Mouse (Mus musculus) midbrain, embryonic 16.5 days (tissue): Measurements from ENCODE around the gene Cant1. TPM values are rescaled to one million over a fixed set of nuclear protein-coding genes. Genes with fewer than 3 reads are reported as not detected.

Source experiments
- ATAC-seq: fragments of 200-750 bp; cut with Nextera tagmentation; 2 replicates; pipeline ENCODE4 v1.8.0; 2017; ENCODE audit warnings: moderate TSS enrichment
- H3K27ac ChIP-seq: fragments of 300-500 bp; sonication (generic); 2 replicates; pipeline ENCODE4 v1.5.1; 2014; ENCODE audit warnings: mild to moderate bottlenecking, low read length, mixed read lengths
- H3K27me3 ChIP-seq: fragments of 300-500 bp; sonication (generic); 2 replicates; pipeline ENCODE4 v1.6.1; 2014; ENCODE audit warnings: low read depth, low read length, mixed read lengths; ENCODE audit not compliant: control insufficient read depth, insufficient read depth
- H3K36me3 ChIP-seq: fragments of 300-500 bp; sonication (generic); 2 replicates; pipeline ENCODE4 v1.6.1; 2014; ENCODE audit warnings: mild to moderate bottlenecking, low read length, moderate library complexity, mixed read lengths; ENCODE audit not compliant: control insufficient read depth, insufficient read depth
- H3K4me1 ChIP-seq: fragments of 300-500 bp; sonication (generic); 2 replicates; pipeline ENCODE4 v1.6.1; 2014; ENCODE audit warnings: mild to moderate bottlenecking, low read length, mixed read lengths; ENCODE audit not compliant: control insufficient read depth, insufficient read depth
- H3K4me2 ChIP-seq: fragments of 300-500 bp; sonication (generic); 2 replicates; pipeline ENCODE4 v1.6.1; 2014; ENCODE audit warnings: mild to moderate bottlenecking, low read length, mixed read lengths
- H3K4me3 ChIP-seq: fragments of 300-500 bp; sonication (generic); 2 replicates; pipeline ENCODE4 v1.5.1; 2014; ENCODE audit warnings: low read depth, mild to moderate bottlenecking, low read length, moderate library complexity, mixed read lengths
- H3K9ac ChIP-seq: fragments of 300-500 bp; sonication (generic); 2 replicates; pipeline ENCODE4 v1.6.1; 2014; ENCODE audit warnings: low read depth, low read length, mixed read lengths
- H3K9me3 ChIP-seq: fragments of 300-500 bp; sonication (generic); replicated peaks from 2 replicates; pipeline ENCODE4 v1.6.1; 2014; ENCODE audit warnings: mild to moderate bottlenecking, low read length, mixed read lengths; ENCODE audit not compliant: control insufficient read depth, poor library complexity, severe bottlenecking
- WGBS: fragments of 180-500 bp; shearing (Covaris S2); extraction: QIAGEN DNeasy Blood & Tissue Kit; methylation state at CpG from one replicate; pipeline ENCODE4 v1.1.7; 2014; 5-methylcytosine and 5-hydroxymethylcytosine counted together
- polyA plus RNA-seq: library from polyadenylated mRNA; unstranded; fragments of >200 nt; fragmentation: Nextera tagmentation; extraction: Ambion mirVana; gene quantifications from 2 replicates; pipeline ENCODE4 v1.2.1, GENCODE M21; 2015

The Cant1 gene
- polyA plus RNA-seq, 1 experiment from 2014 or later = 27.8 TPM

- WGBS = 51% methylated on average over 7 of the region's 7 CpGs
- H3K4me2 ChIP-seq = no peak overlapping the region
Observed at GRCm38 (mm10) chr11:118372641-118373040, 46.2 kb downstream of the Cant1 start.

GRCm38 (mm10) chr11:118371876-118372275, 47.0 kb downstream of the Cant1 start:
- no peaks in the 10 kb centered on the region for H3K27me3 ChIP-seq
- no peaks in the 10 kb centered on the region for H3K9me3 ChIP-seq
- ATAC-seq = no peak
- no peak overlapping the region for H3K4me3 ChIP-seq
- H3K27ac ChIP-seq = no peak overlapping the region
- no peaks in the 10 kb centered on the region for H3K36me3 ChIP-seq
- no peak overlapping the region for H3K9ac ChIP-seq
- 84% methylated on average over 7 of the region's 7 CpGs for WGBS
- peaks cover 3% of the 10 kb centered on the region; the same call in 1 of the 2 replicates for H3K4me1 ChIP-seq
- no peak overlapping the region for H3K4me2 ChIP-seq

More at GRCm38 (mm10) chr11:118372641-118373040, 46.2 kb downstream of the Cant1 start:
- no peak for ATAC-seq
- H3K9me3 ChIP-seq = no peaks in the 10 kb centered on the region
- no peak overlapping the region for H3K27ac ChIP-seq
- peak overlapping the region; percentile 25; the same call in 1 of the 2 replicates for H3K9ac ChIP-seq
- H3K36me3 ChIP-seq = no peaks in the 10 kb centered on the region
- no peaks in the 10 kb centered on the region for H3K27me3 ChIP-seq
- H3K4me1 ChIP-seq = peaks cover 3% of the 10 kb centered on the region; the same call in 1 of the 2 replicates
- no peak overlapping the region for H3K4me3 ChIP-seq

DNA sequence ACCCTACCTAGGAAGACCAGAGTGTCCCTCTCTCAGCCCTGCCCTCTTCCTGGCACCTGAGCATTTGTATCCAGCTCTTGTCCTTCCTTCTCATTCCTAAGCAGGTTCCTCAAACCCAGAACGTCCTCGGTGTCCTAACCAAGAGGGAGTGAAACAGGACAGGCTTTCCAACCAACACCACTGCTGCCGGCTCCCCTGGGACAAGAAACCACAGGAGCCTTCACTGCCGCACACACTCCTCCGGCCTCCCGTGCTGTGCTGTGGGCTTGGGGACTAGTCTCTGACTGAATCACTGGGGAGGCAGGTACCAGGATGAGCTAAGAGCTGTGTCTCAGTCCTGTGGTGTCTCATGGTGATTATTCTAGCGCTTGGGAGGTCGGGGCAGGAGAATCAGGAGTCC, 49.2 kb downstream of the Cant1 start:
- no peak overlapping the region for H3K9ac ChIP-seq
- H3K27me3 ChIP-seq = no peaks in the 10 kb centered on the region
- ATAC-seq = no peak
- no peak overlapping the region for H3K4me2 ChIP-seq
- no peak overlapping the region for H3K27ac ChIP-seq
- H3K36me3 ChIP-seq = no peaks in the 10 kb centered on the region
- no peak overlapping the region for H3K4me3 ChIP-seq
- no peaks in the 10 kb centered on the region for H3K4me1 ChIP-seq
- H3K9me3 ChIP-seq = no peaks in the 10 kb centered on the region
- 86% methylated on average over 8 of the region's 8 CpGs for WGBS

DNA sequence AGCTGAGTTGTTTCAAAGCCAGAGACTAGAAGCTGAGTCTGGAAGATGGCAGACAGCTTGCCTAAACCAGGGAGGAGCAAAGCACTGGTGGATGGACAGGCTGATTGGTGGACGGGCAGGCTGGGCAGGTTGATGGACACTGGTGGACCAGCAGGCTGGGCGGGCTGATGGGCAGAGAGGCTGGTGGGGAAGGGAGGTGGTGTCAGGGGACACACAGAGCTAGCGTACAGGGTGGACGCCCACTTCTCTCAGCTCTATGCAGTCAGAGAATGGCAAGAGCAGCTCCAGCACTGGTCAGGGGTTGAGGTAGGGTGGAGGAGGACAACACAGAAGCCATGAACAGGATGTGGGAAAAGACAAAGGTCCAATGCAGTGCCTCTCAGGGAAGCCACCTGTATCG, 49.6 kb downstream of the Cant1 start:
- H3K36me3 ChIP-seq = no peaks in the 10 kb centered on the region

DNA sequence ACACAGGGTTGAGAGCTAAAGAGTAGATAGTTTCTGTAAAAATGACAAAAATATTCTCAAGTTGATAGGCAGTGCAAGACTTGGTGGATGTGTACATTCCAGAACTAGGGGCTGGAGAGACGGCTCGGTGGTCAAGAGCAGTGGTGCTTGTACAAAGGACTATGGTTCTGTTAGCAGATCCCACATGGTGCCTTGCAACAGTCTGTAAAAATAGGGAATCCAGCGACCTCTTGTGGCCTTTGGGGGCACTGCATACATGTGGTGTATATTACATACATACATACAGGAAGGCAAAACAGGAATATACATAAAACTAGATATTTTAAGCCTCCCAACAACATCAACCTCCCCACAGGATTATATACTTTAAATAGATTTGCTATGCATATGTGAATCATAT, 50.6 kb downstream of the Cant1 start:
- H3K4me3 ChIP-seq = no peak overlapping the region
- no peak for ATAC-seq

More for the DNA sequence above, 49.6 kb downstream of the Cant1 start:
- Histone ChIP-seq H3K27me3 (no peaks in the 10 kb centered on the region), H3K4me3 (no peak overlapping the region), H3K4me1 (no peaks in the 10 kb centered on the region), H3K4me2 (no peak overlapping the region), H3K27ac (no peak overlapping the region), H3K9ac (no peak overlapping the region), H3K9me3 (no peaks in the 10 kb centered on the region)
- 91% methylated on average over 5 of the region's 5 CpGs for WGBS
- ATAC-seq = no peak

DNA sequence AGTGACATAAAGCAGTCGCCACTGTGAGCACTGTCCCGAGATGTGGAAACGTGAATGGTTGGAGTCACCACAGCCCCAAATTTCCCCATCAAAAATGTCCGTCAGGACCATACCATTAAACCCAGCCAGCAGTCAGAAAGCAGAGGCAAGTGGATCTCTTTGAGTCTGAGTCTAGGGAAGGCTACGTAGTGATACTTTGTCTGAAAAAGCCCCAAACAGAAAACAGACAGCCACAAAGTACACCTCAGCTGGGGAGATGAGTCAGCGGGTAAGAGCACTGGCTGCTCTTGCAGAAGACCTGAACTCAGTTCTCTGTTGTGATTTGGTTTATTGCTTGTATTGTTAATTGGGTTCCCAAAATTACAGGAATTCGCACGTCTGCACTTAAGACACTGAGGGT, 52.3 kb downstream of the Cant1 start:
- H3K4me2 ChIP-seq = no peak overlapping the region
- no peaks in the 10 kb centered on the region for H3K27me3 ChIP-seq
- H3K4me1 ChIP-seq = peaks cover 6% of the 10 kb centered on the region
- no peaks in the 10 kb centered on the region for H3K9me3 ChIP-seq
- no peak for ATAC-seq
- WGBS = 80% methylated on average over 8 of the region's 8 CpGs
- no peak overlapping the region for H3K9ac ChIP-seq
- H3K27ac ChIP-seq = no peak overlapping the region
- no peaks in the 10 kb centered on the region for H3K36me3 ChIP-seq
- no peak overlapping the region for H3K4me3 ChIP-seq

More for the DNA sequence above, 50.6 kb downstream of the Cant1 start:
- Histone ChIP-seq H3K27me3 (no peaks in the 10 kb centered on the region), H3K4me1 (no peaks in the 10 kb centered on the region; the same call in 1 of the 2 replicates), H3K9me3 (no peaks in the 10 kb centered on the region), H3K36me3 (no peaks in the 10 kb centered on the region), H3K4me2 (no peak overlapping the region), H3K9ac (no peak overlapping the region), H3K27ac (no peak overlapping the region)
- 55% methylated on average over 3 of the region's 3 CpGs for WGBS

DNA sequence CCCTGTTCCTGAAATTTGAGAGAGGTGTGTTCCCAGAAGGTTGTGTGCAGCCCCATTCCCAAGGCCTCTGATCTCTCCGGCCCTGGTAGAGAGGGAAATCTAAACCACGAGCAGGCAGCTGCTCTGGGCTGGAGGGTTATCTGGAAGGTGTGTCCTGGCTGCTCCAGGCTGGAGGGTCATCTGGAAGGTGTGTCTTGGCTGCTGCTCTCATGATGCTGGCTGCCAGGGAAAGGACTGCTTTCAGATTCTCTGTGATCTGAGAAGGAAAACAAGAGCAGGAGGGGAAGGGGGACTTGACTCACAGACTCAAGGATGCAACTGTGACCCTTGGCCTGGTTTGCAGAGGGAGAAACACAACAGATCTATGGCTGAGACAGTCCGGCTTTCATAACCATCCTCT, 52.8 kb downstream of the Cant1 start:
- Histone ChIP-seq H3K4me3 (no peak overlapping the region), H3K9ac (no peak overlapping the region), H3K9me3 (no peaks in the 10 kb centered on the region), H3K4me1 (peaks cover 6% of the 10 kb centered on the region), H3K36me3 (no peaks in the 10 kb centered on the region), H3K27ac (no peak overlapping the region), H3K4me2 (no peak overlapping the region), H3K27me3 (no peaks in the 10 kb centered on the region)
- 78% methylated on average over 3 of the region's 3 CpGs for WGBS
- no peak for ATAC-seq

DNA sequence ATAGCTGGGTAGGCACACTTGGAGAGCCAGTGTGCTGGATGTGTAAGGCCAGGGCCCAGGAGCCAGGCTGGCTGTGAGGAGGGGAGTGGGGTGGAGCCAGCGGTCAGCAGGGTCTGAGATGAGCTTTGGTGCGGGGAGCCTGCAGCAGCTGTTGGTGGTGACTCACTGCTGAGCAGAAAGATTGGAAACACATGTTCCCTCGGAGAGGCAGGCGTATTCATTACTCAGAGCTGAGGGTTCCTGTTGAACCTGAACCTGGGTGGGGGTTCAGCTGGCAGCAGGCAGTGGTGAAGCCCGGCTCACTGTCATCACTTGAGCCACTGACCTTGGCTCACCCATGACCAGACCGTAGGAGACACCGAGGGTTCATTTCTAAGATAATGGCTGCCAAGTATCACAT, 53.7 kb downstream of the Cant1 start:
- 77% methylated on average over 7 of the region's 7 CpGs for WGBS

GRCm38 (mm10) chr11:118364021-118364420, 54.9 kb downstream of the Cant1 start:
- ATAC-seq = no peak

More for the DNA sequence above, 53.7 kb downstream of the Cant1 start:
- Histone ChIP-seq H3K4me2 (no peak overlapping the region), H3K4me3 (no peak overlapping the region), H3K27me3 (no peaks in the 10 kb centered on the region), H3K9me3 (no peaks in the 10 kb centered on the region), H3K9ac (no peak overlapping the region), H3K27ac (no peak overlapping the region), H3K36me3 (no peaks in the 10 kb centered on the region), H3K4me1 (peaks cover 6% of the 10 kb centered on the region)
- ATAC-seq = no peak

More at GRCm38 (mm10) chr11:118364021-118364420, 54.9 kb downstream of the Cant1 start:
- H3K9me3 ChIP-seq = no peaks in the 10 kb centered on the region
- H3K9ac ChIP-seq = no peak overlapping the region
- 89% methylated on average over 4 of the region's 4 CpGs for WGBS
- no peak overlapping the region for H3K27ac ChIP-seq
- no peaks in the 10 kb centered on the region for H3K27me3 ChIP-seq
- H3K4me1 ChIP-seq = peaks cover 6% of the 10 kb centered on the region
- H3K4me3 ChIP-seq = no peak overlapping the region
- H3K36me3 ChIP-seq = no peaks in the 10 kb centered on the region
- H3K4me2 ChIP-seq = no peak overlapping the region
